Mouse (Mus musculus): Measurements from ENCODE around the gene Rabgap1l. TPM values are rescaled to one million over a fixed set of nuclear protein-coding genes. Genes with fewer than 3 reads are reported as not detected.

The Rabgap1l gene
- total and polyA plus RNA-seq, 2 experiments from 2014 or later: 34.1 to 110 TPM

GRCm38 (mm10) chr1:160561381-160561780 is 231.6 kb downstream of the Rabgap1l start:
- Histone ChIP-seq H3K9me3 (ENCODE audit: low read length) (no peaks in the 10 kb centered on the region), H3K27me3 (ENCODE audit: insufficient read depth, low read length) (no peaks in the 10 kb centered on the region), H3K4me3 (ENCODE audit: low read depth, low read length) (no peak overlapping the region), H3K27ac (ENCODE audit: low read depth, low read length) (no peak overlapping the region), H3K9ac (replicated peaks; ENCODE audit: low read length, poor library complexity, severe bottlenecking) (no peak overlapping the region), H3K4me1 (ENCODE audit: insufficient read depth, low read length) (no peaks in the 10 kb centered on the region), H3K4me2 (ENCODE audit: low read depth, low read length, poor library complexity, severe bottlenecking) (no peak overlapping the region), H3K36me3 (ENCODE audit: insufficient read depth, low read length) (no peaks in the 10 kb centered on the region)
- ATAC-seq (ENCODE audit: low FRiP score) (no peak), DNase-seq (ENCODE audit: low spot score) (peak; percentile 45)
- 63% methylated on average over 1 of the region's 1 CpGs for WGBS
- peak; percentile 74 for TF ChIP-seq CTCF (IDR thresholded peaks at IDR 0.05)

- Histone ChIP-seq H3K36me3 (ENCODE audit: insufficient read depth, low read length) (no peaks in the 10 kb centered on the region), H3K4me3 (ENCODE audit: low read depth, low read length) (no peak overlapping the region), H3K4me2 (ENCODE audit: low read depth, low read length, poor library complexity, severe bottlenecking) (no peak overlapping the region), H3K4me1 (ENCODE audit: insufficient read depth, low read length) (no peaks in the 10 kb centered on the region), H3K9me3 (ENCODE audit: low read length) (no peaks in the 10 kb centered on the region), H3K9ac (replicated peaks; ENCODE audit: low read length, poor library complexity, severe bottlenecking) (no peak overlapping the region), H3K27ac (ENCODE audit: low read depth, low read length) (no peak overlapping the region), H3K27me3 (ENCODE audit: insufficient read depth, low read length) (no peaks in the 10 kb centered on the region)
- no peak for ATAC-seq (ENCODE audit: low FRiP score)
- no peak for TF ChIP-seq CTCF (IDR thresholded peaks at IDR 0.05)
- no peak for DNase-seq (ENCODE audit: low spot score)
- 86% methylated on average over 1 of the region's 1 CpGs for WGBS
These were observed 242.4 kb downstream of the Rabgap1l start for GRCm38 (mm10) chr1:160550636-160551035.

GRCm38 (mm10) chr1:160547934-160548876 is 244.8 kb downstream of the Rabgap1l start:
- ATAC-seq (ENCODE audit: low FRiP score): peak; percentile 66; the same call in 1 of the 2 replicates
- 0 out of 2 replicates have a peak overlapping the region, but pooled peaks have one; percentile 27 for H3K27ac ChIP-seq (ENCODE audit: low read depth, low read length)
- WGBS: 20% methylated on average over 4 of the region's 4 CpGs

DNA sequence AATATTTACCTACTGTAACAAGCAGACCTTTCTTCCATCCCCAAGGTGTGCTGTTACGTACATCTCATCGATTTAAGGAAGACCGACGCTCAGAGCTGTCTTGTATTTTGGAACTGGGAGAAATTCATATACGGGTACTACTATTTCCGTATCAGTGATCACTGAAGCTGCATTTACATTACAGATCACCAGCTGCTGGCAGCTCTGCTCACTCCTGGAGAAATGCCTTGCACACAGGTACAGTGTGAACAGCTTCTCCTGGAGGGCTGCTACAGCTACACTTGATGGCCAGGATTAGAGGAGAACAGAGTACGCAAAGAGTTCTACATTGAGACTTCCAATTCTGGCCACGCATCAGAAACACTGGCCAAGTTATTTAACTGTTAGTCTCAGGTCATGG is 257.4 kb downstream of the Rabgap1l start:
- H3K36me3 ChIP-seq (ENCODE audit: insufficient read depth, low read length): no peaks in the 10 kb centered on the region
- no peak overlapping the region for H3K9ac ChIP-seq (replicated peaks; ENCODE audit: low read length, poor library complexity, severe bottlenecking)
- H3K27me3 ChIP-seq (ENCODE audit: insufficient read depth, low read length): no peaks in the 10 kb centered on the region
- WGBS: 74% methylated on average over 8 of the region's 8 CpGs
- ATAC-seq (ENCODE audit: low FRiP score) (no peak), DNase-seq (ENCODE audit: low spot score) (no peak)
- no peak overlapping the region for H3K4me2 ChIP-seq (ENCODE audit: low read depth, low read length, poor library complexity, severe bottlenecking)
- H3K27ac ChIP-seq (ENCODE audit: low read depth, low read length): no peak overlapping the region; the same call in 1 of the 2 replicates
- 0 out of 2 replicates have a peak, but pooled peaks cover 3% of the 10 kb centered on the region for H3K4me1 ChIP-seq (ENCODE audit: insufficient read depth, low read length)
- no peaks in the 10 kb centered on the region for H3K9me3 ChIP-seq (ENCODE audit: low read length)
- no peak for TF ChIP-seq CTCF (IDR thresholded peaks at IDR 0.05)
- H3K4me3 ChIP-seq (ENCODE audit: low read depth, low read length): no peak overlapping the region

More at GRCm38 (mm10) chr1:160547934-160548876, 244.8 kb downstream of the Rabgap1l start:
- Histone ChIP-seq H3K27me3 (ENCODE audit: insufficient read depth, low read length) (no peaks in the 10 kb centered on the region), H3K9ac (replicated peaks; ENCODE audit: low read length, poor library complexity, severe bottlenecking) (no peak overlapping the region), H3K4me3 (ENCODE audit: low read depth, low read length) (no peak overlapping the region), H3K4me2 (ENCODE audit: low read depth, low read length, poor library complexity, severe bottlenecking) (no peak overlapping the region), H3K4me1 (ENCODE audit: insufficient read depth, low read length) (no peaks in the 10 kb centered on the region), H3K36me3 (ENCODE audit: insufficient read depth, low read length) (no peaks in the 10 kb centered on the region), H3K9me3 (ENCODE audit: low read length) (no peaks in the 10 kb centered on the region)
- no peak for TF ChIP-seq CTCF (IDR thresholded peaks at IDR 0.05)
- DNase-seq (ENCODE audit: low spot score): peak; percentile 28

- Histone ChIP-seq H3K27me3 (ENCODE audit: insufficient read depth, low read length) (no peaks in the 10 kb centered on the region), H3K27ac (ENCODE audit: low read depth, low read length) (peak overlapping the region; percentile 55), H3K4me1 (ENCODE audit: insufficient read depth, low read length) (0 out of 2 replicates have a peak, but pooled peaks cover 3% of the 10 kb centered on the region), H3K9ac (replicated peaks; ENCODE audit: low read length, poor library complexity, severe bottlenecking) (no peak overlapping the region), H3K9me3 (ENCODE audit: low read length) (no peaks in the 10 kb centered on the region), H3K4me3 (ENCODE audit: low read depth, low read length) (no peak overlapping the region), H3K36me3 (ENCODE audit: insufficient read depth, low read length) (no peaks in the 10 kb centered on the region), H3K4me2 (ENCODE audit: low read depth, low read length, poor library complexity, severe bottlenecking) (no peak overlapping the region)
- no peak for TF ChIP-seq CTCF (IDR thresholded peaks at IDR 0.05)
- 42% methylated on average over 2 of the region's 2 CpGs for WGBS
- ATAC-seq (ENCODE audit: low FRiP score) (peak; percentile 63), DNase-seq (ENCODE audit: low spot score) (peak; percentile 78)
These were observed 258.3 kb downstream of the Rabgap1l start for GRCm38 (mm10) chr1:160534571-160535335.
